Mouse (Mus musculus) heart, embryonic 11.5 days (tissue): ENCODE results near the gene Ap1g1. TPM values are rescaled to one million over a fixed set of nuclear protein-coding genes. Genes with fewer than 3 reads are reported as not detected.

Experiments used
- ATAC-seq: fragments of 200-750 bp; cut with Nextera tagmentation; replicated peaks from 2 replicates; pipeline ENCODE4 v1.8.0; 2017; ENCODE audit warnings: moderate library complexity; ENCODE audit not compliant: insufficient number of reproducible peaks, low FRiP score, low TSS enrichment
- H3K27ac ChIP-seq: fragments of 300-500 bp; sonication (generic); 2 replicates; pipeline ENCODE4 v1.5.1; 2014; ENCODE audit warnings: mild to moderate bottlenecking, low read depth, low read length
- H3K27me3 ChIP-seq: fragments of 300-500 bp; sonication (generic); 2 replicates; pipeline ENCODE4 v1.6.1; 2014; ENCODE audit warnings: mild to moderate bottlenecking, low read length, mixed read lengths; ENCODE audit not compliant: control insufficient read depth, insufficient read depth
- H3K36me3 ChIP-seq: fragments of 300-500 bp; sonication (generic); 2 replicates; pipeline ENCODE4 v1.6.1; 2014; ENCODE audit warnings: mild to moderate bottlenecking, low read length, moderate library complexity, mixed read lengths; ENCODE audit not compliant: control insufficient read depth, insufficient read depth
- H3K4me1 ChIP-seq: fragments of 300-500 bp; sonication (generic); 2 replicates; pipeline ENCODE4 v1.6.1; 2014; ENCODE audit warnings: low read length; ENCODE audit not compliant: control insufficient read depth, insufficient read depth
- H3K4me2 ChIP-seq: fragments of 300-500 bp; sonication (generic); 2 replicates; pipeline ENCODE4 v1.6.1; 2014; ENCODE audit warnings: mild to moderate bottlenecking, moderate library complexity
- H3K4me3 ChIP-seq: fragments of 300-500 bp; sonication (generic); 2 replicates; pipeline ENCODE4 v1.5.1; 2014; ENCODE audit warnings: low read depth, low read length
- H3K9ac ChIP-seq: fragments of 300-500 bp; sonication (generic); 2 replicates; pipeline ENCODE4 v1.6.1; 2014; ENCODE audit warnings: mild to moderate bottlenecking, low read depth, low read length, moderate library complexity
- H3K9me3 ChIP-seq: fragments of 300-500 bp; sonication (generic); replicated peaks from 2 replicates; pipeline ENCODE4 v1.6.1; 2016; ENCODE audit warnings: low read length; ENCODE audit not compliant: control insufficient read depth
- WGBS: fragments of 180-500 bp; shearing (Covaris S2); extraction: QIAGEN DNeasy Blood & Tissue Kit; methylation state at CpG from one replicate; pipeline ENCODE4 v1.1.7; 2014; ENCODE audit not compliant: insufficient replicate concordance; 5-methylcytosine and 5-hydroxymethylcytosine counted together
- polyA plus RNA-seq: library from polyadenylated mRNA; unstranded; fragments of >200 nt; fragmentation: Nextera tagmentation; extraction: Ambion mirVana; gene quantifications from 2 replicates; pipeline ENCODE4 v1.2.1, GENCODE M21; 2014

Ap1g1 gene
- polyA plus RNA-seq, 1 experiment from 2014 or later: 22.1 TPM

- Histone ChIP-seq H3K4me3 (no peak overlapping the region), H3K4me2 (no peak overlapping the region), H3K36me3 (no peaks in the 10 kb centered on the region; the same call in 1 of the 2 replicates), H3K9ac (no peak overlapping the region), H3K27ac (no peak overlapping the region), H3K9me3 (no peaks in the 10 kb centered on the region), H3K4me1 (peaks cover 10% of the 10 kb centered on the region), H3K27me3 (no peaks in the 10 kb centered on the region)
- WGBS: 94% methylated on average over 2 of the region's 2 CpGs
- ATAC-seq: no peak
These were observed 22.0 kb downstream of the Ap1g1 start for GRCm38 (mm10) chr8:109800325-109800724.

- no peak for ATAC-seq
- no peaks in the 10 kb centered on the region for H3K9me3 ChIP-seq
- peaks cover 10% of the 10 kb centered on the region for H3K4me1 ChIP-seq
- 94% methylated on average over 3 of the region's 3 CpGs for WGBS
- H3K4me3 ChIP-seq: no peak overlapping the region
- H3K4me2 ChIP-seq: no peak overlapping the region
- no peaks in the 10 kb centered on the region for H3K27me3 ChIP-seq
- H3K27ac ChIP-seq: no peak overlapping the region
- H3K36me3 ChIP-seq: no peaks in the 10 kb centered on the region
- no peak overlapping the region for H3K9ac ChIP-seq
These were observed 24.9 kb downstream of the Ap1g1 start for GRCm38 (mm10) chr8:109803211-109803610.

DNA sequence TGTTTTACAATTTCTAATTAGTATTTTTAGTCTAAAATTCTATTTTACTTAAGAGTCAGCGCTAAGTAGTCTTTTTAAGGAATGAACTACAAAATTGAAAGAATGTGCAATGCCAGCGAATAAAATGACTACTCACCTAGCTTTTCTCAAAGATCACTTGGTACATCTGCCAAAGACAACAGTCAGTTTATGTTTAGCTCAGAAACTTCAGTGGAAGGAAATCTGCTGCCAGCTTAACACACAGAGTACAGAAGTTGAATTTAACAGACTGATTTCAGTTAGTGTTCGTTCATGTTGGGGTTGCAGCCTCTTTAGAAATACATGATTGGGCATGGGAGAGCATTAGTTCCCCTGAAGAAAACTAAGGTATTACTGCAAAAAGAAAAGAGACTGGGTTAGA lies 25.4 kb downstream of the Ap1g1 start:
- no peaks in the 10 kb centered on the region for H3K36me3 ChIP-seq
- ATAC-seq: no peak
- 89% methylated on average over 3 of the region's 3 CpGs for WGBS
- no peaks in the 10 kb centered on the region for H3K9me3 ChIP-seq
- H3K4me3 ChIP-seq: no peak overlapping the region
- H3K27ac ChIP-seq: no peak overlapping the region
- H3K27me3 ChIP-seq: no peaks in the 10 kb centered on the region
- H3K4me1 ChIP-seq: peaks cover 10% of the 10 kb centered on the region
- H3K4me2 ChIP-seq: no peak overlapping the region
- H3K9ac ChIP-seq: no peak overlapping the region

DNA sequence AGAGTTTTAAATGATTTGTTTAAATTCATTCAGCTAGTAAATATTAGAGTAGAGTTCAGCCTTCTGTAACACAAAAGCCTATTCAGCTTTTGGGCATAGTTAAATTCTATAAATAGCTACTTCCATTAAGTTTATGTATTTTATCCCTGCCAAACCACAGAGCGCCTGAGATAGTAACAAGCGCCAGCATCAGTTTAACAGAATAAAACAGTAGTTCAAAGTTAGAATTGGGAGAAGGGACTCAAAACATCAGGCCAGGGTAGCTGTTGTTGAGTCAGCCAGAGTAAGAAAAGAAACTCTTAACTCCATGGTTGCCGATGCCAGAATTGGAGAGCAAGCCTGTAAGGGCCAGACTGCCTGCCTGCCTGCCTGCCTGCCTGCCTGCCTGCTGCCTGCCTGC lies 28.2 kb downstream of the Ap1g1 start:
- H3K9me3 ChIP-seq: no peaks in the 10 kb centered on the region
- 76% methylated on average over 3 of the region's 3 CpGs for WGBS
- no peak overlapping the region for H3K27ac ChIP-seq
- no peak overlapping the region for H3K4me2 ChIP-seq
- no peak overlapping the region for H3K9ac ChIP-seq
- peaks cover 8% of the 10 kb centered on the region; the same call in 1 of the 2 replicates for H3K4me1 ChIP-seq
- no peak overlapping the region for H3K4me3 ChIP-seq
- ATAC-seq: no peak
- no peaks in the 10 kb centered on the region for H3K27me3 ChIP-seq
- no peaks in the 10 kb centered on the region for H3K36me3 ChIP-seq

GRCm38 (mm10) chr8:109807401-109808119 lies 29.2 kb downstream of the Ap1g1 start:
- WGBS: 87% methylated on average over 7 of the region's 7 CpGs
- no peaks in the 10 kb centered on the region for H3K36me3 ChIP-seq
- H3K9me3 ChIP-seq: no peaks in the 10 kb centered on the region
- H3K9ac ChIP-seq: no peak overlapping the region
- no peak overlapping the region for H3K4me2 ChIP-seq
- no peak for ATAC-seq
- H3K4me1 ChIP-seq: peaks cover 8% of the 10 kb centered on the region; the same call in 1 of the 2 replicates
- H3K27me3 ChIP-seq: no peaks in the 10 kb centered on the region
- H3K4me3 ChIP-seq: no peak overlapping the region
- no peak overlapping the region for H3K27ac ChIP-seq

GRCm38 (mm10) chr8:109808120-109808447 lies 29.7 kb downstream of the Ap1g1 start:
- Histone ChIP-seq H3K27ac (no peak overlapping the region), H3K4me3 (no peak overlapping the region), H3K4me1 (peaks cover 8% of the 10 kb centered on the region; the same call in 1 of the 2 replicates), H3K9ac (no peak overlapping the region), H3K27me3 (no peaks in the 10 kb centered on the region), H3K9me3 (no peaks in the 10 kb centered on the region), H3K36me3 (no peaks in the 10 kb centered on the region), H3K4me2 (no peak overlapping the region)
- no peak for ATAC-seq

GRCm38 (mm10) chr8:109810434-109810833 lies 32.1 kb downstream of the Ap1g1 start:
- Histone ChIP-seq H3K4me1 (peaks cover 14% of the 10 kb centered on the region), H3K9me3 (no peaks in the 10 kb centered on the region), H3K4me2 (no peak overlapping the region), H3K27me3 (no peaks in the 10 kb centered on the region), H3K36me3 (no peaks in the 10 kb centered on the region), H3K4me3 (no peak overlapping the region), H3K9ac (no peak overlapping the region), H3K27ac (no peak overlapping the region)
- WGBS: 54% methylated on average over 3 of the region's 3 CpGs
- ATAC-seq: no peak

- WGBS: 58% methylated on average over 2 of the region's 2 CpGs
- Histone ChIP-seq H3K27me3 (no peaks in the 10 kb centered on the region), H3K9ac (no peak overlapping the region), H3K4me3 (no peak overlapping the region), H3K36me3 (no peaks in the 10 kb centered on the region), H3K27ac (no peak overlapping the region), H3K4me1 (peaks cover 14% of the 10 kb centered on the region), H3K4me2 (no peak overlapping the region), H3K9me3 (no peaks in the 10 kb centered on the region)
- no peak for ATAC-seq
These were observed 36.9 kb downstream of the Ap1g1 start for GRCm38 (mm10) chr8:109815268-109815667.

- Histone ChIP-seq H3K9me3 (no peaks in the 10 kb centered on the region), H3K4me3 (no peak overlapping the region), H3K4me2 (no peak overlapping the region), H3K4me1 (peaks cover 11% of the 10 kb centered on the region; the same call in 1 of the 2 replicates), H3K27me3 (no peaks in the 10 kb centered on the region), H3K36me3 (no peaks in the 10 kb centered on the region), H3K9ac (no peak overlapping the region), H3K27ac (no peak overlapping the region)
- WGBS: 31% methylated on average over 1 of the region's 1 CpGs
- no peak for ATAC-seq
These were observed 39.6 kb downstream of the Ap1g1 start for GRCm38 (mm10) chr8:109817933-109818332.
